Mouse (Mus musculus) common myeloid progenitor, adult 5-6 weeks (primary cell): ENCODE data around the gene Nedd4. TPM values are rescaled to one million over a fixed set of nuclear protein-coding genes. Genes with fewer than 3 reads are reported as not detected.
A peak's percentile ranks its signal among the peaks of the same experiment; 100 is the strongest.

Experiments used
- ATAC-seq: replicated peaks from 2 replicates; pipeline ENCODE4 v1.8.0; 2016; ENCODE audit warnings: low read depth, mild to moderate bottlenecking, moderate TSS enrichment, inconsistent platforms; ENCODE audit not compliant: poor library complexity, severe bottlenecking
- total RNA-seq: library from RNA; stranded (forward); fragments of 200-1000, 187-1606 nt; gene quantifications from 2 replicates; pipeline ENCODE4 v1.2.3, GENCODE M21; 2017

Nedd4 gene
- total RNA-seq, 1 experiment from 2014 or later: 339 TPM

DNA sequence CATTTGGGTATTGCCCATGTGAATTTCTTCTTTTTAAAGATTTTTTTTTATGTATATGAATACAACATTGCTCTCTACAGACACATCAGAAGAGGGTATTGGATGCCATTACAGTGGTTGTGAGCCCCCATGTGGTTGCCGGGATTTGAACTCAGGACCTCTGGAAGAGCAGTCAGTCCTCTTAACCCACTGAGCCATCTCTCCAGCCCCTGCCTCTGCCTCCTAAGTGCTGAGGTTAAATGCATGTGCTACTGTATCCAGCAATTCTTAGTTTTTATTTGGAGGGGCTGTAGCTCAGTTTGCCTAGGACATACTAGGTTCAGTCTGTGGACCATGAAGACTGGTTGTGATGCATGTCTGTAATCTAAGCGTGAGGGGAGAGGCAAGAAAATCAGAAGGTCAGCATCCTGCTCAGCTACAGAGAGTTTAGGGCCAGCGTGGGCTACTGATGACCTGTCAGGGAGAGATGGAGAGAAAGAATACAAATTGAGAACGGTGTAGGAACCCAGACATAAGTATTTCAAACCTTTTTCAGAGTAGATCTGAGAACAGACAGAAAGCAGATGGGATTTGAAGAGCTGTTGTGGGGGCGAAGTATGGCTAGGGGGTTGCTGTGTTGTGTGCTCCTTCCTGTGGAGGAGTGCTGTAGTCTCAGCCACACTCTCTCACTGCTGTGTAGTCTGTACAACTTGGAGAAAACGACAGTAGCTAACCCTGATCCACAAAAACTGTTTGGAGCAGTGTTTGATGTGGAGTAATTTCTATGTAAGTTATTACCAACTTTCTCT is 13.0 kb downstream of the Nedd4 start:
- ATAC-seq: no peak

DNA sequence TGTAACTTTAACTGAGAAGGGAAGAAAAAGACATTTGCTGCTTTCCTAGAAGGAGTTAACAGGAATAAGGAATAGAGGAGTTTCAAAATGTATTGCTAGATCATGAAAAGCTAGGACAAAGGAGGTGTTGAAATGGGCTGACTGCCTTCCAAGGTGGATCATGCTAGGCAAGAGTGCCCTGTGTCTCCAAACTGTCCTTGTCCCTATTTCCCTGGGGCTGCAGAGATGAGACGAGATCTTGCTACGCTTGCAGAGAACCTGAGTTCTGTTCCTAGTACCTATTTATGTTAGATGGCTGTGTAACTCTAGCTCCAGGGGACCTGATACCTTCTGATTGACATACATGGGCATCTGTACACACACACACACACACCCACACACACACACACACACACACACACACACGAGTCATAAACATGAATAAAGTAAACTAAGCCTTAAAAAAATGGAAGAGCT is 13.6 kb downstream of the Nedd4 start:
- no peak for ATAC-seq

DNA sequence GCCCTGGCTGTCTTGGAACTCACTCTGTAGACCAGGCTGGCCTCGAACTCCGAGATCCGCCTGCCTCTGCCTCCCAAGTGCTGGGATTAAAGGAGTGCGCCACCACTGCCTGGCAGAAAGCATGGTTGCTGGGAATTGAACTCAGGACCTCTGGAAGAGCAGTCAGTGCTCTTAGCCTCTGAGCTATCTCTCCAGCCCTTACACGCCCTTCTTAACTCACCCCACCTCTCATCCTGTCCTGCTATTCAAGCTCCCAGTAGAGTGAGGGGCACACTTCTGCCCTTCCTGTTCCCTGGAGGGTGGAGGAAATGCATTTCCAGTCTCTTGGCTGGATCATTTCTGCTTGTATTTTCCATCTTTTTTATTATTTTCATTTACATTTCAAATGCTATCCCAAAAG is 15.5 kb downstream of the Nedd4 start:
- ATAC-seq: no peak

DNA sequence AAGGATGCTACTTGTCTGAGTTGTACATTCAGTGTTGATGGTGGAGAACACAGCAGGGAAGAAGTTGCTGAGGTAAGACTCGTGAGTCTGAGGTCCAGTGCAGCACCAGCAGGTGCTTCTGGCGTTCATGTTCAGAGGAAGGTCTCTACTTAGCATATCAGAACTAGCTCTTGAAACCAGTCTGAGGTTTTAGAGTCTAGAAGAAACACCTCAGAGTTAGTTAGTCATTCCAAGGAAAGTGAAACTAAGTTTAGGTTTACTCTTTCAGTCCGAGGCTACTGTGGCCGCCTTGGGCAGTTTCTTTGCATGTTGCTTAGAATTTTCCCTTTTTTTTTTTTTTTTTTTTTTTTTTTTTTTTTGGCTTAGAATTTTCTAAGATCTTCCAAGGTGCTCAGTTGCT is 16.6 kb downstream of the Nedd4 start:
- no peak for ATAC-seq

DNA sequence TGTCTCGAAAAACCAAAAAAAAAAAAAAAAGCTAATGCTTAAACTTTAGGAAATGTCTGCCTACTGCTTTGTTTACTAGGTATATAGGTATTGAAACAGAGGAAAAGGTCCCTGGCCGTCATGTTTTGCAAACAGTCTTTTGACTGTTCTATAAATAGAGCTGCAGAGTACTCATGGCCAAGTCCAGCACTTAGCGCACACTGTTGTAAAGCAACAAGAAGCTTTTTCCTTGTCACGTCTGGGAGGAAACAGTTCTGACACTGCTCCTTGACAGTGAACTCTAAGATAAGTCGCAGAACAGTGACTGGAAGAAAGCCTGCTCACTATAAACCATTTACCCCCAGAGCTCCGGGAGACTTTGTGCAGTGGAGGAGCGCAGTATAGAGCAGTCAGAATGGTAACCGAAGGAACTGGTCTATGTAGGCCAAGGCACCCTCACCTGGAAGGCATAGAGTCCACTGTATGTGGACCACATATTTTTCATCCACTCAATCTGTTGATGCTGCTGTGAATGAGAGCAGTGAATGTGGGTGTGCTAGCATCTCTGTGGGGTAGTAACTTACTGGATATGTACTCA is 19.6 kb downstream of the Nedd4 start:
- ATAC-seq: peak; percentile 39; the same call in 1 of the 2 replicates

DNA sequence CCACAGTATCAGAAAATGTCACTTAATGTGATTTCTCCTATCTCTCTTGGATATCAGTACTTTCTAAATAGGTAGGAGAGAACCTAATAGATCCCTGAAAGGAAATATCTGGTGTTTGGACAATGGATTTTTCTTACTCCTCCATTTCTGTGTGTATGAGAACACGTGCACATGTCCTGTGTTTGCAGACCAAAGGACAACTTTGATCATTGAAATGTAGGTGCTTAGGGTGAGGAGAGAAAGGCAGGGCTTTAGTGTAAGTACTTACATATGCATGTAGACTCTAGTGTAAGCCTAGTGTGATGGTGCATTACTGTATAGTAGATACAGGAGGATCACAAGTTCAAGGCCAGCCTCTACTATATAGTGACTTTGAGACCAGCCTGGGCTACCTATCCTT is 21.1 kb downstream of the Nedd4 start:
- ATAC-seq: no peak

DNA sequence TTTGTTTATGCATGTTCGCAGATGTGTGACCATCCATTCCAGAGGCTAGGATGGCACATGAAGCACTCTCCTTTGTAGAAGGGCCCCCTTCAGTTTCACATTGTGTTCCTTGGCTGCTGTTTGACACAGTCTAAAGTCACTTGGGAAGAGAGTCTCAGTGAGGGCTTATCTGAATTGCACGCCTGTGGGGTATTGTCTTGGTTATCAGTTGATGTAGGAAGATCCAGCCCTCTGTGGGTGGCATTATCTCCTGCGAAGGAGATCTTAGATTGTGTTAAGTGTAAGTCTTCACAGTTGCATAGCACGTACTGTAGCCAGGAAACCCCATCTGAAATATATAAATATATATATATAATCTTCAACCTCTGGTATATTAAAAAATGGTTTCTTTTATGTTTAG is 23.1 kb downstream of the Nedd4 start:
- no peak for ATAC-seq

DNA sequence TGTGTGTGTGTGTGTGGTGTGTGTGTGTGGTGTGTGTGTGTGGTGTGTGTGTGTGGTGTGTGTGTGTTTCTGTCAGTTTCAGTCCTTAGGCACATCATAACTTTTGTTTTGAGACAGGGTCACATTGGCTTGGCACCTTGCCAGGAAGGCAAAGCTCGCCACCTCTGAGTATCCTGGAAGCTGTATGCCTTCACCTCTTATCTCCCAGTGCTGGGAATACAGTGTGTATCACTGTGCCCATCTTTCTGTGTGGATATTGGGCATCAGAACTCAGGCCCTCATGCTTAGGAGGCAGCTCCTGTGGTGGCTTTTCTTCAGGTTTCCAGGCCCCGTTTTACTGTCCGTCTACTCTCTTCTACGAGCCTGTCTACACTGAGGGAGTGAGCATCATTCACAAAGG is 24.4 kb downstream of the Nedd4 start:
- ATAC-seq: no peak

DNA sequence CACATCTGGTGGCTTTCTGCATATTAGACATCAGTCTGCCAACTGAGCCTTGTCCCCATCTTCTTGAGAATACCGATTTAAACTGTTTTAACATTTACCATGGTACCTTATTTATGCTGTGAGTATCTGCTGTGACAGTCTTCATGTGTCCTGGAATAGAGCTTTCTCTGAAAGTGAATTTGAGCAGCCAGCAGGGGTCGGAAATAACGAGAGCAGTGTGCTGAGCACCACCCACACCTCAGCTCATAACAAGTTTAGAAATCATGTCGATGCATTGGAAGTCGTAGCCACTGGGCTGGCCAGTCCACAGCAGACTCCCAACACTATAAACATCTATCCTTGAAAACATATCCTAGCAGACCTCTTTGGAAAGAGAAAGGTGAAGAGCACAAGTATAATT is 27.4 kb downstream of the Nedd4 start:
- no peak for ATAC-seq

DNA sequence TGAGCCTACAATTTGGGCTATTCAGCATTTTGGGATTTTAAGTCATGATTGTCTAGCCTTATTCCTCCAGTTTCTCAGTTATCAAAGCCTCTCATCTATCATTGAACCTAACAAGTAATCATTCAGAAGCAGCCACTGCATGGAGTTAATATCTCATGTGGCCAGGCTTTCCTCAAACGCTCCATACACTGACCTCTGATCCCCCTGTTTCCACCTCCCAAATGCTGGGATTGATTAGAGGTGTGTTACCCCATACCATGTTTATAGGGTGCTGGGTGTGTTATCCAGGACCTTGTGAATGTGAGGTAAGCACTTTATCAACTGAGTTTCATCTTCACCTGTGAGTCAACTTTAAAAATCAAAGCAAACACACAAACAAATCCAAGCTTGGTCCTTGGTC is 28.7 kb downstream of the Nedd4 start:
- ATAC-seq: no peak

DNA sequence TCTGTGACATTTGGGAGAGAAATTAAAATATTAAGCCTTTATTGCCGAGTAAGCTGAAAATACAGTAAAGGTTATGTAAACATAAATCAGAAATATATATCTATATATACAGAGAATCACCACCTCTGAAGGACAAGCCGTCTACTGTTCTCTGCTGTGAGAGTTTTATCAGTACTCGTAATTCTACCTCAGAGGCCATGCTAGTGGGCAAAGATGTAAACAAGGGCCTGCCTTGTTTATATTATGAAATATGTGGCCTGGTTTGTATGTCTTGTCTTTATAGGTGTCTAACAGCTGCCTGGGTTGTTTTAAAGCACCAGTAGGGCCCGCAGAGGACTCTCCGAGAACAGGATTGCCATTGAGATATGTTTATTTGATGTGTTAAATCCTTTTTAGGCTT is 29.8 kb downstream of the Nedd4 start:
- ATAC-seq: no peak

DNA sequence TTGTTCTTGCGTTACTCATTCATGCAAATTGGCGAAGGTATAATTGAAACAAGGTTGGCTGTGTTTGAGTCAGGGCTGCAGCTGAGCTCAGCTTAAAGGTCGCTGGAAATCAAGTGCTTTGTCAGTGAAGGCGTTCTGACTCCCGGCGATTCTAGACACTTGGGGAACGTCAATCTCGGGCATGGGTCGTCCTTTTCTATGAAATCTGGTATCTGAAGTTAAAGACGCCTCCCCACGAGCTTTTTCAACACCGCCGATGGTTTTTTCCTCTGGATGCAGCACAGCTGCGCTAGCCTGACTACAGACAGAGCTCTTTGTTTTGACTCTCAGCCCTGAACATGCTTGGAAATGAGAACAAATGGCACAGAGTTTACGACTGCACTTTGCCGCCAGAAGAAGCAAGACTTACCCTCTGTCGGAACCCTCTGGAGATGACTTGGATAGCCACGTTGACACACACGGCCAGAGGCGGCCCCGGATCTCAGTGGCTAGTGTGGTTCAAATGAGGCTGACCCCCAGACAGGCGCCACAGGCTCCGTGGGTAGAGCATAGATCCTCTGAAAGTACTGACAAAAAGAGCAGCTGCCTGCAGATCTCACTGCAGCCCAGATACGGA is 31.0 kb downstream of the Nedd4 start:
- ATAC-seq: no peak

DNA sequence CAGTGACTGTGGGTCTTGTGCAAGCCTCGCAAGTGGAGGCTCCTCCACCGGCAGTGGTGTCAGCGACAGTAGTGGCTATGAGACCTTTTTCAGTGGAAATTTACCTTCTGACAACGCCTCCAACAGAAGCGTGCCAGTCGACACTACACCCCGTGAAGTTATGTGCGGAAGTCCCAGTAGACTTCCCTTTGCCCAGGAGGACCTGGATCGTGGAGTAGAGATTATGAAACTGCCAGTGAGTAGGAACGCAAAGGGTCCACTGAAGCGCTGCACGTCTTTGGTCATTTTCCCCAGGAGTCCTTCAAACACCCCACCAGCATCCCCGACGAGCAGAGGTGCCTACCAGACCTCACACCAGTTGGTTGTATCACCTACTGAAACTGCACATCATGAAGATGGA is 31.7 kb downstream of the Nedd4 start:
- ATAC-seq: no peak

DNA sequence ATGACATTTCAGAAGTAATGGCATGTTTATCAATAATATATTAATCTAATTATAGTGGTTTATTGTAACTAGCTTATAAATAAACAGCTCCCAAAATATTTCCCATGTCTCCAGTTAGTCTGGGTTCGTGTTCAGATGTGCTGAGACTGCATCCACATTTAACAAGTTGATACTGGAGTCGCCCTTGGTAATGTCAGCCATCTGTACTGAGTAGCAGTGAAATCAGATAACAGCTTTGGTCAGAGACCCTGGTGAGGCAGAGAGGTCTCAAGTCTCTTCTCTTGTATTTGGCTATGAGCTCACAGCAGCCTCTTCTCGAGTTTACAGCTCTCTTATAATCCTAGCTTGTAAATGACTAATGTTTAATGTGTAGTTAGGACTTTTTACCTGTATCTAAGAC is 34.4 kb downstream of the Nedd4 start:
- no peak for ATAC-seq

DNA sequence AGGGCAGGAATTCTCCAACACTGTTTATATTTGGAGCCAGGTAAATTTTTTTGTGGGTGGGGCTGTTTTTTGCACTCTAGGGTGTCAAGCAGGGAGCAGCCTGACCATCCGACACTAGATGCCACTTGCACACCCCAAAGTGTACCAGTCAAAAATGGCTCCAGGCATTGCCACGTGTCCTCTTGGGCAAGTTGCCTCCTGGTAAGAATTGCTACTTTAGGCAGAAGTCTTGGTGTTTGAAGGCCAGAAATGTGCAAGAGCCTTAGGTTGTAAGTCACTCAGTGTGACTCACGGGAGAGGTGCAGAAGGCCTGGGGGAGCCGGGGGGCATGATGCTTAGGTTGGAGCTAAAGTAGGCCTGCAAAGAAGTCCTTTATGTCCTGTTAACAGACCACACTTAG is 35.6 kb downstream of the Nedd4 start:
- no peak for ATAC-seq

DNA sequence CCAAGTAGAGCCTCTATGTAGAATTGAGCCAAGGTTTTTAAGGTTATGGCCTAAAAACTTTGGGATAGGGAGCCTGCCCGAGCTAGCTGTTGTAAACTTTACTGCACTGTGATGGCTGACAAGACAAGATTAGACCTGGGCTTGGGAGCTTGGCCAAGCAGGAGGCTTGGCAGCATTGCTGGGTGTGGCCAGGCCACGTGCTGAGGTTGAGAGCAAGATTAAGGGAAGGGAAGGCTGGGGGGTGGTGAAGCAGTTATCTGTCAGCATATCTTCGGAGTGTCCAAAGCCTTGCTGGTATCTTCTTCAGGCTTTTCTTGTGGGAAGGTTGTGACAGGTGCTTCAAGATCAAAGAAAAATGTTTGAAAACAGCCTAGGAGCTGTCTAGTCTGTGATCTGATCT is 37.6 kb downstream of the Nedd4 start:
- ATAC-seq: peak; percentile 78

DNA sequence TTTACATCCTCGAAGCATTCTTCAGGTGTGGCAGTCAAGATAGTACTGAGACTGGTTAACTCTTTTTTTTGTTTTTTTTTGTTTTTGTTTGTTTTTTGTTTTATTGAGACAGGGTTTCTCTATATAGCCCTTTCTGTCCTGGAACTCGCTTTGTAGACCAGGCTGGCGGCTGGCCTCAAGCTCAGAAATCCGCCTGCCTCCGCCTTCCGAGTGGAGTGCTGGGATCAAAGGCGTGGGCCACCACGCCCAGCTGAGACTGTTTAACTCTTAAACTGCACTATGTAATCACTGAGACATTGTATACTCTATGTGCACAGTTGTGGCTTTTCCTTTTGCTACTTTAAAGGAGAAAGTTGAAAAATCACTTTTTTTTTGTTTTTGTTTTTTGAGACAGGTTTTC is 39.3 kb downstream of the Nedd4 start:
- ATAC-seq: no peak

DNA sequence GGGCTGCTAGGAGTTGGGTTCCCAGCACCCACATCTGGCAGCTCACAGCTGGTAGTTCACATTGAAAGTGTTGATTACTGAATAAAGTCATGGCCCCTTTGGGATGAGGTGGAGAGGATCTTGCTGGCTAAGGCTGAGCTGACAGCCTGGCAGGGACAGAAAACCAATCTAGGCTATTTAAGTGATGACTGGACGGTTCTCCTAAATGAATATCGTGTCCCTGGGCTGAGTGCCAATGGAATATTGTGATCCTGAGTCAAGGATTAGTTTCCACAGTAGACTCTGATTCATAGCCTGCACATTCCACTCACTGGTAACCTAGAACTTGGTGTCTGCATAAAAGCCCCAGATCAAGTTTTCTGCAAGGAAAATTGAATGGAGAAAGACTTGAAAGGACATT is 39.9 kb downstream of the Nedd4 start:
- ATAC-seq: no peak

DNA sequence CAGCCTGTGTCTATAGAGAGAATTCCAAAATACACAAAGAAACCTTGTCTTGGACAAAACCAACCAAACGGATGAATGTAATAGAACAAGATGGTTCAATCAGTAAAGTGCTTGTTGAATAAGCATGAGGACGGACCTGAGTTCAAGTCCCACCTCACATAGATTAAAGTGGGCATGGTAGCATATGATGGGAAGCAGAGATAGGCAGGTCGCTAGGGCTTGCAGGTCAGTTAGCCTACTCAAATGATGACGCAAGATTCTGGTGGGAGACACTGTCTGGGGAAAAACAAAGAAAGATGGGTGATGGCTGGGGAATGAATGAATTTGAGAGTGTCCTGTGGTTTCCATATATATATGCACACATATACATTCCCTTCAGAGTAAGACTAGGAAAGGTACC is 41.0 kb downstream of the Nedd4 start:
- ATAC-seq: no peak

DNA sequence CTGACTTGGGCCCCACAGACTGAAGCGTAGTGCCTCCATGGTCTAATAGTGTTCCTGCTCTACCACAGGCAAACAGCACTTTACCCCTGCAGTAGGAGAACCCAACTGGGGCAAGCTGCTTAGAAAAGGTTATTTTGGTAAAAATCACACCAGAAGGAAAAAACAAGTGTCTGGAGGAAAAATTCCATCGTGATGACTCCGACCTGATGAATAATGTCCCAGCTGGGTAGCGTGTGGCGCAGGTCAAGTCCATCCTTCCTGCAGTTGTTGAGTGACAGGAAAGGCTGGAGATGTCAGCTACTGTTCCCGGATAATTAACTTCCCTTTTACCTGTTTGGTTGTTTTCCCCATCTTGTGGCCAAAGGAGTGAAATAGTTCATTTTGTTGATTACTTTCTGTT is 41.6 kb downstream of the Nedd4 start:
- no peak for ATAC-seq

DNA sequence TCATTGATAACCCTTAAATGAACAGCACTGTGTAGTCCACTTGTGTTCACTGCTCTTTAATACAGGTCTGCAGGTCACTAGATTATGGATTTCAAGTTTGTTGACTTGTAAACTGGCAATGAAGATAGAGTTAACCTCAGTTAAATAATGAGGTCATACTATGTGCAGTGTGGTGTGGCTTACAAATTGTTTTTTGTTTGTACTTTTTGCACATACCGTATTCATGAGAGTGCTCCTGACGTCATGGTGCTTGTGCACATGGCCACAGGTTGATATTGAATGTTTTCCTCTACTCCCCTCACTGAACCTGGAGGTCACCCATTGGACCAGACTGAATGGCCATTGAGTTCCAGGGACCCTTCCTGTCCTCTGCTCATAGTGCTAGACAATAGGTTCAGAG is 43.1 kb downstream of the Nedd4 start:
- no peak for ATAC-seq

DNA sequence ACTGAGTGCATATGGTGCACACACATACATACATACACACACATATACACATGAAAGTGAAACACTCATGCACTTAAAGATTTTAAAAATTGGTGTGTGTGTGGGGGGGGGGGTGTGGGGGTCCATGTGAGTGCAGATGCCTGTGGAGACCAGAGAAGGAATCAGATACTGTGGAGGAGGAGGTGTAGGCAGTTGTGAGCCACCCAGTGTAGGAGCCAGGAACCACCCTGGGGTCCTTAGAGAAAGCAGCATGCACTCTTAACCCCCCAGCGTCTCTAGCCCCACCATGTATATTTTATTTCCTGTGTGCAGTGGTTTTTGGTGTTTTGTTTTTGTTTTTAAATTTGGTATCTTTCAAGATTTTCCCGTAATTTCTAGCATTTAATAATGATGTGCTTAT is 45.9 kb downstream of the Nedd4 start:
- no peak for ATAC-seq
